Mouse (Mus musculus): ENCODE results near the gene Scrn2. TPM values are rescaled to one million over a fixed set of nuclear protein-coding genes. Genes with fewer than 3 reads are reported as not detected.

Gene Scrn2
- polyA plus RNA-seq, 1 experiment from 2014 or later: 16.0 TPM

DNA sequence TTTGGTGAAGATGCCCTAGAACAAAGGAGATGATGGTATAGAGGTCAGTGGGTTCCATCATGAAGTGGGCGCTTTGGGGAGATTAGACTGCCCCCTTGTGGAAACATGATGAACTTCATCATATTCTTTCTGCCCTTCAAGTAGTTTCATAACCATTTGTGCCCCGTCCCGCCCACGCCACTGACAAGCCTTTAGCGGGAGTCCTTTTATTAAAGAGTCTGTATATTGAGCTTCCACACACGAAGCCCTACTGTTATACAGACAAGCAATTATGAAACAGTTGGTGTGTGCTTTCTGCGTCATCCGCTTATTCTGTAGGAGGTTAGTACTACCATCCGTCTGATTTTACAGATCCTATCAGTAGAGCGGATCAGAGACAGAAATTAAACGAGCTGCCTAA is 53.2 kb downstream of the Scrn2 start:
- peak overlapping the region; percentile 20; the same call in 1 of the 2 replicates for H3K9ac ChIP-seq
- H3K36me3 ChIP-seq: no peaks in the 10 kb centered on the region
- peak overlapping the region; percentile 40 for H3K4me2 ChIP-seq
- peaks cover 5% of the 10 kb centered on the region; the same call in 1 of the 2 replicates for H3K9me3 ChIP-seq
- peaks cover 36% of the 10 kb centered on the region for H3K27me3 ChIP-seq (replicated peaks)
- ATAC-seq (ENCODE audit: extremely low read depth, insufficient number of reproducible peaks, low FRiP score, low TSS enrichment): no peak
- H3K4me3 ChIP-seq: no peak overlapping the region
- 36% methylated on average over 11 of the region's 11 CpGs for WGBS
- H3K4me1 ChIP-seq: peaks cover 13% of the 10 kb centered on the region
- H3K27ac ChIP-seq (replicated peaks): no peak overlapping the region

Small RNAs within 50 kb of the gene (microRNA-seq; reads per million reads assigned to microRNA genes)
- gene Mir8103: 1.4 reads per million

Other genes with a start within 250 kb of the Scrn2 start
- 53.3 and 56.4 TPM in 2 replicates for gene Cbx1, start 240.8 kb upstream of the Scrn2 start, polyA plus RNA-seq (2015; fragmentation: Nextera tagmentation; extraction: Ambion mirVana)
- gene Nfe2l1, start 200.0 kb upstream of the Scrn2 start, polyA plus RNA-seq (2015; fragmentation: Nextera tagmentation; extraction: Ambion mirVana): 67.2 and 70.8 TPM in 2 replicates
- gene Copz2, start 180.1 kb upstream of the Scrn2 start, polyA plus RNA-seq (2015; fragmentation: Nextera tagmentation; extraction: Ambion mirVana): 109 and 113 TPM in 2 replicates
- 50.4 and 52.4 TPM in 2 replicates for gene Cdk5rap3, start 113.4 kb upstream of the Scrn2 start, polyA plus RNA-seq (2015; fragmentation: Nextera tagmentation; extraction: Ambion mirVana)
- gene Prr15l, start 101.8 kb upstream of the Scrn2 start, polyA plus RNA-seq (2015; fragmentation: Nextera tagmentation; extraction: Ambion mirVana): 0.79 and 1.0 TPM in 2 replicates
- gene Pnpo, start 86.0 kb upstream of the Scrn2 start, polyA plus RNA-seq (2015; fragmentation: Nextera tagmentation; extraction: Ambion mirVana): 53.3 and 55.6 TPM in 2 replicates
- gene Sp2, start 47.0 kb upstream of the Scrn2 start, polyA plus RNA-seq (2015; fragmentation: Nextera tagmentation; extraction: Ambion mirVana): 15.8 and 17.8 TPM in 2 replicates
- 0.18 and 0.21 TPM in 2 replicates for gene Sp6, start 16.5 kb upstream of the Scrn2 start, polyA plus RNA-seq (2015; fragmentation: Nextera tagmentation; extraction: Ambion mirVana)
- 0.18 and 0.49 TPM in 2 replicates for gene Lrrc46, start 11.5 kb downstream of the Scrn2 start, polyA plus RNA-seq (2015; fragmentation: Nextera tagmentation; extraction: Ambion mirVana)
- gene Mrpl10, start 11.6 kb downstream of the Scrn2 start, polyA plus RNA-seq (2015; fragmentation: Nextera tagmentation; extraction: Ambion mirVana): 67.5 and 72.6 TPM in 2 replicates
- 6.2 and 6.5 TPM in 2 replicates for gene Osbpl7, start 20.7 kb downstream of the Scrn2 start, polyA plus RNA-seq (2015; fragmentation: Nextera tagmentation; extraction: Ambion mirVana)
- gene Tbx21, start 85.4 kb downstream of the Scrn2 start, polyA plus RNA-seq (2015; fragmentation: Nextera tagmentation; extraction: Ambion mirVana): not detected in 2 replicates
- gene Tbkbp1, start 121.6 kb downstream of the Scrn2 start, polyA plus RNA-seq (2015; fragmentation: Nextera tagmentation; extraction: Ambion mirVana): 5.5 and 6.6 TPM in 2 replicates
- 34.0 and 35.2 TPM in 2 replicates for gene Kpnb1, start 157.9 kb downstream of the Scrn2 start, polyA plus RNA-seq (2015; fragmentation: Nextera tagmentation; extraction: Ambion mirVana)

Data from heart, embryonic 13.5 days (tissue).